Mouse (Mus musculus): ENCODE data around the gene Osr1. TPM values are rescaled to one million over a fixed set of nuclear protein-coding genes. Genes with fewer than 3 reads are reported as not detected.

The Osr1 gene
- polyA plus RNA-seq, 1 experiment from 2014 or later = not detected

DNA sequence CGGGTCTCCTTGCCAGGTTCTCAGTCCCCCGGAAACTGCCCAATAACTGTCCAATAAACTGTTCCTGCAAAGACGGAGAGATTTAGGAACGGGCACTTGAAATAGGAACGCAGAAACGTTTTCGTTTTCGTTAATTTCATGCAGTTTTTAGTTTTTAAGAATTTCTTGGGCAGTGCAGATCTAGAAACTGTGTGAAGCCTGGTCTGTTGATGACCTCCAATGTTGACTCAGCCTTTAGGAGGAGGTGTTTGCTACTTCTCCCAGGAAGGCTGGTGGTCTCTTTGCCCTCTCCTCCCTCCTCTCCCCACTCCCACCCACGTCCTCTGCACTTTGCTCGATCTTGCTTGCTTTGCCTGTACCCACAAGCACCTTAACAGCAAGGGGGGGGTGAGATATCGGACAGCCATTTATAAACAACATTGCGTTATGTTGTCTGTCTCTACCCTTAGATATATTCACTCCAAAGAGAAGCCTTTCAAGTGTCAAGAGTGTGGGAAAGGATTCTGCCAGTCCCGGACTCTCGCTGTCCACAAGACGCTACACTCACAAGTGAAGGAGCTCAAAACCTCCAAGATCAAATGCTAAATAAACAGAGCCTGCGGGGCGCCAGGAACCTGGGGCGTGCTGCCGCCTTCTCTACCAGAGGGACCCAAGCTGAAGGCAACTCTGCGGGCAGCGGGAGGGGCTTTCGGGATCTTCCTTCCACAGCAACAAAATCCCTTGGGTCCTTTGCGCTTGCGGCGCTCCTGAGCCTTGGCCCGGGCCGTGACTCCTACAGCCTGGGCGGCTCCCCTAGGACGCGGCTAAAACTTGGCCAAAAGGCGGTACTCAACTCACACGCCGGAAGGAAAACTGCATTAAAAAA, 10.4 kb downstream of the Osr1 start:
- no peaks in the 10 kb centered on the region for H3K79me2 ChIP-seq (ENCODE audit: inconsistent target)
- 3% methylated on average over 33 of the region's 33 CpGs for WGBS (ENCODE audit: missing documents)
- no peak overlapping the region for H3K27ac ChIP-seq
- H3K36me3 ChIP-seq (ENCODE audit: inconsistent target) = no peaks in the 10 kb centered on the region
- H3K4me3 ChIP-seq (ENCODE audit: inconsistent target) = no peak overlapping the region

GRCm38 (mm10) chr12:9581011-9581410, 11.1 kb downstream of the Osr1 start:
- Histone ChIP-seq H3K4me3 (ENCODE audit: inconsistent target) (no peak overlapping the region), H3K36me3 (ENCODE audit: inconsistent target) (no peaks in the 10 kb centered on the region), H3K27ac (no peak overlapping the region), H3K79me2 (ENCODE audit: inconsistent target) (no peaks in the 10 kb centered on the region)
- 5% methylated on average over 30 of the region's 30 CpGs for WGBS (ENCODE audit: missing documents)

DNA sequence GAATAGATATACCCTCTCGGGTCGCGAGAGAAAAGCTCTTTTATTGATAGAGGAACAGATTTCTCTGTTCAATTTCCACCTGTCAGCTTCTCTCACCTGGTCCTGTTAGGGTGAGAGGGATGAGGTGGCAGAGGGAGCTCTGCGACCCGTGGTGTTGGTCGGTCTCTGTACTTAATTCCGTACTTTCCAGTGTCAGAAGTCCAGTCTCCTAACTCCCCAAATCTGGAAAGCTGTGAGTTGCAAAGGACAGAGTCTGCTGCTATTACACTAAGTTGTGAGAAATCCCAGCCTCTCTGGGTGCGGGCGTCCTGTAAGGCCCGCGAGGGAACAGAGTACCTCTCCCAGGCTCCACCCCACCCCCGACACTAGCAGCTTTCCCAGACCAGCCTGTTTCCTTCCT, 11.6 kb downstream of the Osr1 start:
- no peak overlapping the region for H3K4me3 ChIP-seq (ENCODE audit: inconsistent target)
- no peaks in the 10 kb centered on the region for H3K36me3 ChIP-seq (ENCODE audit: inconsistent target)
- no peaks in the 10 kb centered on the region for H3K79me2 ChIP-seq (ENCODE audit: inconsistent target)
- 21% methylated on average over 12 of the region's 12 CpGs for WGBS (ENCODE audit: missing documents)
- H3K27ac ChIP-seq = no peak overlapping the region

DNA sequence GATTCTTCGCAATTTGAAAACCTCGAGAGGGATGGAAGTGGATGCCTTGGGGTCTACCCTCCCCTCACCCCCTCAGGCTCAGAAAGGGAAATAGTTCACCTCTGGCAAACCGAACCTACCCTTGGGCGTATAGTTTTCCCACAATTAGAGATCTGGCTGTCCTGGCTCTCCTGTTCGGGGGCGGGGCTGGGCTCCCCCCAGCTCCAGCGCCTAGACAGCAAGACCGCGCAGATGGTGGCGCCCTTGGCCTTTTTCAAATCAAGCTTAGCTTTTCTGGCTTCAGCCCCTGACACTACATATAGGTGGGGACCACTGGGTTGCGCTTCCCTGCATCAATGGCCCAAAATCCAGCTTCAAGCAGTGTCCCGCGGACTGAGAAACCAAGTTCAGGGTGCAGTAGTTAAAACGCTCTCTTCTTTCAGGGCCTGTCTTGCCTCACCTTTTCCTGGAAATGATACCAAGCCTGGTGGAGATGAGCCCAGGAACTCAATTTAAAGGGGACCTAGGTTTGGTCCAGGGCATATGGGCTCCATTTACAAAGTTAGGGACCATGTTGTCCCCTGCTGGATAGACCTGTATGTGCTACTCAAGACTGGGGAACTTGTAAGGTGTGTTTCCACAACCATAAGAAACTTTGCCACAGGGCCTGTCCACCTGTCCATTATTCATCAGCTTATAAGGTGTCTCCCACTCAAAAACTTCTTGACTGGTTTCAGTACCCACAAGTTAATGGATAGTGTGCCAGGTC, 12.5 kb downstream of the Osr1 start:
- Histone ChIP-seq H3K79me2 (ENCODE audit: inconsistent target) (no peaks in the 10 kb centered on the region), H3K36me3 (ENCODE audit: inconsistent target) (no peaks in the 10 kb centered on the region), H3K27ac (no peak overlapping the region), H3K4me3 (ENCODE audit: inconsistent target) (no peak overlapping the region)
- WGBS (ENCODE audit: missing documents) = 36% methylated on average over 13 of the region's 14 CpGs

- Histone ChIP-seq H3K79me2 (ENCODE audit: inconsistent target) (no peaks in the 10 kb centered on the region), H3K36me3 (ENCODE audit: inconsistent target) (no peaks in the 10 kb centered on the region), H3K27ac (no peak overlapping the region), H3K4me3 (ENCODE audit: inconsistent target) (no peak overlapping the region)
- WGBS (ENCODE audit: missing documents) = 14% methylated on average over 2 of the region's 2 CpGs
These were observed 13.5 kb downstream of the Osr1 start for GRCm38 (mm10) chr12:9583380-9583779.

- H3K79me2 ChIP-seq (ENCODE audit: inconsistent target) = no peaks in the 10 kb centered on the region
- H3K27ac ChIP-seq = no peak overlapping the region
- H3K36me3 ChIP-seq (ENCODE audit: inconsistent target) = no peaks in the 10 kb centered on the region
- 4% methylated on average over 23 of the region's 23 CpGs for WGBS (ENCODE audit: missing documents)
- H3K4me3 ChIP-seq (ENCODE audit: inconsistent target) = no peak overlapping the region
These were observed 14.6 kb downstream of the Osr1 start for GRCm38 (mm10) chr12:9584366-9585084.

GRCm38 (mm10) chr12:9585085-9585453, 15.2 kb downstream of the Osr1 start:
- Histone ChIP-seq H3K4me3 (ENCODE audit: inconsistent target) (no peak overlapping the region), H3K27ac (no peak overlapping the region), H3K79me2 (ENCODE audit: inconsistent target) (no peaks in the 10 kb centered on the region), H3K36me3 (ENCODE audit: inconsistent target) (no peaks in the 10 kb centered on the region)
- WGBS (ENCODE audit: missing documents) = 8% methylated on average over 7 of the region's 7 CpGs

DNA sequence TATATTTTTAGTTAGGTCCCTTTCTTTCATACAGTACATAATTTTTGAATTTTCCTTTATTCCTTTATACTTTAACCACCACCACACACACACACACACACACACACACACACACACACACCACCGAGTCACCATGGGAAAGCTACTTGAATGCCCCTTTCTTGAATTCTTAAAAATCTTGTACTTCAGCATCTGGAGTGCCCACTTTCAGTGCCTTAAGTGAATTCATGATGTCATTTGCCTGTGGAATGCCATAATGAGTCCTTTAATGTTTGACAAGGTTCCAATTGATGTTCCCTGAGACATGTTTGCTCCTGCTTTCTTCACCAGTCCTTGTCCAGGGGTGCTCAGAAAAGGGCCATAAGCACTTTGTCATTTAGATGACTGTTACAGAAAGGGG, 17.8 kb downstream of the Osr1 start:
- 71% methylated on average over 1 of the region's 1 CpGs for WGBS (ENCODE audit: missing documents)

GRCm38 (mm10) chr12:9589561-9590134, 19.7 kb downstream of the Osr1 start:
- WGBS (ENCODE audit: missing documents) = 68% methylated on average over 7 of the region's 7 CpGs
- no peaks in the 10 kb centered on the region for H3K36me3 ChIP-seq (ENCODE audit: inconsistent target)
- H3K4me3 ChIP-seq (ENCODE audit: inconsistent target) = no peak overlapping the region
- H3K27ac ChIP-seq = no peak overlapping the region
- H3K79me2 ChIP-seq (ENCODE audit: inconsistent target) = no peaks in the 10 kb centered on the region

More for the DNA sequence above, 17.8 kb downstream of the Osr1 start:
- Histone ChIP-seq H3K27ac (no peak overlapping the region), H3K79me2 (ENCODE audit: inconsistent target) (no peaks in the 10 kb centered on the region), H3K36me3 (ENCODE audit: inconsistent target) (no peaks in the 10 kb centered on the region), H3K4me3 (ENCODE audit: inconsistent target) (no peak overlapping the region)

GRCm38 (mm10) chr12:9591141-9591540, 21.2 kb downstream of the Osr1 start:
- no peaks in the 10 kb centered on the region for H3K36me3 ChIP-seq (ENCODE audit: inconsistent target)
- no peak overlapping the region for H3K4me3 ChIP-seq (ENCODE audit: inconsistent target)
- 73% methylated on average over 3 of the region's 3 CpGs for WGBS (ENCODE audit: missing documents)

DNA sequence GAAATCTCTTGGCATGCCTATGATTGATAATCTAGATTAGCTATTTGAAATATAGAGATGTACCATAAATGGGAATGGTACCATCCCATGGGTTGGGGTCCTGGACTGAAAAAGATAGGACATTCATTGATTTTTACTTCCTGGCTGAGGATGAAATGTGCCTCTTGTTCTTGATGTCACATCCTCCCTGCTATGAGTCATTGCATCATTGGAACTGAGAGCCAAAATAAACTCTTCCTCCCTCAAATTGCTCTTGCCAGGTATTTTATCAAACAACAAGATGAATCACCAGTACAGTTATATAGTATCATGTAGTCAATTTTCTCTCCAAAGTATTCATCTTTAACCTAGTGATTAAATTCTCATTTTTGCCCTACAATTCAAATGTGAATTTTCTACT, 28.3 kb downstream of the Osr1 start:
- H3K79me2 ChIP-seq (ENCODE audit: inconsistent target) = no peaks in the 10 kb centered on the region
- H3K27ac ChIP-seq = no peak overlapping the region
- H3K4me3 ChIP-seq (ENCODE audit: inconsistent target) = no peak overlapping the region
- no peaks in the 10 kb centered on the region for H3K36me3 ChIP-seq (ENCODE audit: inconsistent target)

More at GRCm38 (mm10) chr12:9591141-9591540, 21.2 kb downstream of the Osr1 start:
- H3K79me2 ChIP-seq (ENCODE audit: inconsistent target) = no peaks in the 10 kb centered on the region
- no peak overlapping the region for H3K27ac ChIP-seq
